Mouse (Mus musculus): ENCODE results near the gene Gm19426.
"Not testable (repeated sequence)": the region's sequence is repeated elsewhere in the genome, so short reads cannot be mapped to it uniquely, and the experiment has no call there.

Gene Gm19426

DNA sequence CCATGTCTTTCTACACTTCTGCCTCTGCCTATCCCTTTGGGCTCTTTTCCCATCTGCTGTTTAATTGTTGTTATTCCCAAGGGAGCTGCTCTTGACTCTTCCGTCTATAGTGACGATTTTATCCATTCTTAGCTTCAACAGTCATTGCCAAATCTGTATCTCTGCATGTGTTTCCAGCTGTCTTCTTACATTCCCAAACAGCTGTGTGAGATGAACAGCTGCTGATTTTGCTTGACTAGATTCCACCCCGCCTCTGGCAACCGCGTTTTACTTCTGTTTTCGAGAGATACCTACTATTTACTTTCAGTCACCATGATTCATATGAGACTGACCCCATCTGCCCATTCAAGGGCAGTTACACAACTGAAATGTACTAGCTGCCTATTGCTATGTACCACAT, 6.7 kb upstream of the Gm19426 start:
- DNase-seq (ENCODE audit: low read depth): no peak

DNA sequence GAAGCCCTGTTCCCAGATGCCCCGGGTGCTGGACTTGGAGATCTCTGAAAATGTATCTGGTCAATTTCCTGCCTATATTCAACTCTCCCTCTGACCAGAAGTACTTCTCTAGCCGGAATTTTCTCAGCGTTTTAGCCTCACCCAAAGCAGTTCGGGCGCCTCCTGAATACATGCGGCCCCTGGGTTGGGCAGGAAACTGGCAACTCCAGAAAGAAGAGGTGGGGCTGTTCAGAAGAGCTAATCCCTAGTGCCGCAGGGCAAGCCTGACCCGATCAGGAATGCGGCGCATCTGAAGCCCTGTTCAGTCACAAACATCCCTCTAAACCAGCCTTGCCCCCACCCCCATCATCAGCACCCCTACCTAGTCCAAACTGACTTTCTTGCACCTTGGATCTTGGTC, 671 bp upstream of the Gm19426 start:
- DNase-seq (ENCODE audit: low read depth): no peak

DNA sequence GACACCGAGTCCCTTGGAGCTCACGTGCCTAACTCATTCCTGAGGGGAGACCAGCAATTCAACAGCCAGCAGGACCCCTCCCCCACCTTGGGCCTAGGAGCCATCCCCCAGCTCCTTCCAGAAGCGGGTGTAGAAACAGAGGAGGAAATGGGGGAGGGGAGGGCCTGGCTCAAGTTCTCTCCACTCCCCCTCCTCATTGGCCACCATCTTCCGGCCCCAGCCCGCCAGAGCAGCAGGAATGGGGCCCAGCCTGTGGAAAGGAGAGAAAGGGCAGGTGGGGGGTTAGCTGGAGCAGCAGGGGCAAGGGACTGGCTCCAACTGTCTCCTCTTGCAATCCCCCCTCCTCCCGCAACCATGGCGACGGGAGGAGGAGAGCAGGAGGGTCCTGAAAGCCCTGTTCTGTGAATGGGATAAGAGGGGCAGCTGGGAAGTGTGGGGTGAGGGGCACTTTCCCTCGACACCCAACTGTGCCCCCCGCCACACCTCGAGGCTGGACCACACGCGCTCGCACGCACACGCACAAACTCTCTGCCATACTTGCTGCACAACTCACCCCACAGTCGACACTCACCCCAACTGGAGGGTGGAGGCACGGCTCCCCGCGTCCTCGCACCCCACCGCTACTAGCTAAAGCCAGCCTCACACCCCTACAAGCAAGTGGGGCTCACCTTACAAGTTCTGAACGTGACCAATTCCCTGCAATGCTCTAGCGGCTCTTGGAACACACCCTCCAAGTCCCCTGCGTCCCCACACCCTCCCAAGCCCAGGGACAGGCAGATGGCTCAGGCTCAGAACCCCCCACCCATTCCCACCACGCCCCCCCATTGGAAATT, 788 bp downstream of the Gm19426 start:
- DNase-seq (ENCODE audit: low read depth): no peak

DNA sequence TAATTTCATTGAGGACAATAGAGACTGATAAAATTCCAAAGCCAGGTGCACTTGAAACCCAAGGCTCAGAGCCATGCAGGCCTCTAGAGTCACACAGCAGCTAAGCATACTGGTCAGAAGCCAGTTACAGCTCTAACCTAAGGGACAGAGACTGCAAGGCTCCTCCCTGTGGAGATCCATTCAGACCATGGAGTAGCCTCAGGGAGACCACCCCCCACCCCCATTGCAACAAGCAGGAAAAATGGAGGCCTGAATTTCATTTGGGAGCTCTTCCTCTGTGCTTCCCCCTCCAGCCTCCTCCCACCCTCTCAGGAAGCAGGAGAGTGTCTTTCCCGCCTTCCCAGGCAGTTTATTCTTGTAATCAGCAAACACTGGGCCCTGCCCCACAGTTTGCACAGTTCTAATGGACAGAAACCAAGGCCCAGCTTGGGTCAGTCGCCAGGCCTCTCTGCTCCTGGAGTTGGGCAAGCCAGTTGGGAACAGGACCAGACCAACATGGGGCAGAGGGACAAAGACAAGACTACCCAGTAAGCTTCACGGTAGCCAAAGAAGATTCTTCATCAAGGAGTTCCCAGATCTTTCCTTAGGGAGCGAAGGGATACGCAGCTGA, 1.5 kb downstream of the Gm19426 start:
- DNase-seq (ENCODE audit: low read depth): no peak

DNA sequence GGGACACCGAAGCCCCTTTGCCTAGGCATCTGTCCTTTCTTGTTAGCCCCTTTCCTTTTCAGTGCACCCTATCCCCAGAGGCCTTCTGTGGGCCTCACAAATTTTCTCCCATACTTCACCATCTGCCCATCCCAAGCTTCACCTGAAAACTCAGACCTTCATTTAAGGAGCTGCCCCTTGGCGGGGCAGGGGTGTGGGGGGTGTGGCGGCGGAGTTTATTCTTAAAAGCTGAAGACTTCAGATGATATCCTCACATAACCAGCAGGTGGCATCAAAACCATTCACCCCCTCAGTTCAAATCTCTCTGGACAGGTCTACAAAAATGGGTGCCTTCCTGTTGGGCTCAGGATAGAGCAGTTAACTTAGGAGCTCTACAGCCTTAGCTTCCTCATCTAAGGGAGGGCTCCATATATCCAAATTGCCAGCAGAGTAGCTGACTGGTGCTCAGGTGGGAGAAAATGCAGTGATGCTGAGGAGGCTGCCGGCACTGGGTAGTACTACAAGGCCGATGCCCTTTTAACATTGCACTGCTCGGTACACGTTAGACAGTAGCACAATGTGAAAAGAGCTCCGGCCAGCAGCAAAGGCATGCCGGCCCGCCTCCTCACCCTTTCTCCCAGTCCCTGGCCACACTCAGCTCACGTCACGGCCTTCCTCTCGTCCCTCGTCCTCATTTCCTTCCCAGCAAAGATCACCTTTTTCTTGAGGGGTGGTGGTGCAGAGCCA, 2.7 kb downstream of the Gm19426 start:
- DNase-seq (ENCODE audit: low read depth): no peak

DNA sequence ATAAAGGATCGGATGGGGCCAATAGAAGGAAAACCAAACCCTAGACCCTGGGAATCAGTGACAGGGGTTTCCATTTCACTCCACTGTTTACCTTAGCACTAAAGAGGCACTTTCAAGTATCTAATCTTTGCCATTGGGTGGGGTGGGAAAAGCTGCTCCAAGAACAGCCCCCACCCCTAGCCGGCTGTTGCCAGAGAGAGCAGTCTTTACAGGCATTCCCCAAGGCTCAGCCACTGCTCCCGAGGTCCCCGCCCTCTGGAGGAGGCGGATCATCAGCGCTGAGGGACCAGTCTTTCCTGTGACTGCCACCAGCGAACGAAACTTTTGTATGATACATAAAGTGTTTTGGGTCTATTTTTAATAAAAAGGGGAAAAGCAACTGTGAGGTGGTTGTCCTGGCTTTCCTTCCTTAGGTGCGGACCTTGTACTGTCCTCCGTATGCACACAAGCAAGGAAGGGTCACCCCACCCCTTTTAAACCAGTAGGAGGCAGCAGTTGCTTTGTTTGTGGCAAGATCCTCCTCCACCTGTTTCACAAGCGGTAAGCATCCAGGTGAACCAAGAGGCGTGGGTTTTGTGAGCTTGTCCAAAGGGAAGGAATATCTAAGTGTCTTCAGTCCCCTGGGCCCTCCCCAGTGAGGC, 5.1 kb downstream of the Gm19426 start:
- no peak for DNase-seq (ENCODE audit: low read depth)

DNA sequence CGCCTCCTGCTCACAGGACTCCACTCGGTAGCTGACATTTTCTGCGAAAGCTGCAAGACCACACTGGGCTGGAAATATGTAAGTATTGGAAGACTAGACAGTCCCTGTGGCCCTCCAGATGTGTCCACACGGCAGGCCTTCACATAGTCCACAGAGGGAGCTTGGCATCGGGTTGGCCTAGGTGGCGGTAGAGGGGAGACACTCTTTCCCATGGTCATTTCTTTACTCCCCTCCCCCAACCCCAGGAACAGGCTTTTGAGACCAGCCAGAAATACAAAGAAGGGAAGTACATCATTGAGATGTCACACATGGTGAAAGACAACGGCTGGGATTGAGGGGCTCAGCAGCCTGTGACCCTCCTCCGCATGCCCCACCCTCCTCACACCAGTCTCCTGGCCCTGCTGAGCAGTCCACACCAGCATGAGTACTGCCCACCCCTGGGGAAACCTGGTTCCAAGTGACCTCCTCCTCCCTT, 6.0 kb downstream of the Gm19426 start:
- no peak for DNase-seq (ENCODE audit: low read depth)

DNA sequence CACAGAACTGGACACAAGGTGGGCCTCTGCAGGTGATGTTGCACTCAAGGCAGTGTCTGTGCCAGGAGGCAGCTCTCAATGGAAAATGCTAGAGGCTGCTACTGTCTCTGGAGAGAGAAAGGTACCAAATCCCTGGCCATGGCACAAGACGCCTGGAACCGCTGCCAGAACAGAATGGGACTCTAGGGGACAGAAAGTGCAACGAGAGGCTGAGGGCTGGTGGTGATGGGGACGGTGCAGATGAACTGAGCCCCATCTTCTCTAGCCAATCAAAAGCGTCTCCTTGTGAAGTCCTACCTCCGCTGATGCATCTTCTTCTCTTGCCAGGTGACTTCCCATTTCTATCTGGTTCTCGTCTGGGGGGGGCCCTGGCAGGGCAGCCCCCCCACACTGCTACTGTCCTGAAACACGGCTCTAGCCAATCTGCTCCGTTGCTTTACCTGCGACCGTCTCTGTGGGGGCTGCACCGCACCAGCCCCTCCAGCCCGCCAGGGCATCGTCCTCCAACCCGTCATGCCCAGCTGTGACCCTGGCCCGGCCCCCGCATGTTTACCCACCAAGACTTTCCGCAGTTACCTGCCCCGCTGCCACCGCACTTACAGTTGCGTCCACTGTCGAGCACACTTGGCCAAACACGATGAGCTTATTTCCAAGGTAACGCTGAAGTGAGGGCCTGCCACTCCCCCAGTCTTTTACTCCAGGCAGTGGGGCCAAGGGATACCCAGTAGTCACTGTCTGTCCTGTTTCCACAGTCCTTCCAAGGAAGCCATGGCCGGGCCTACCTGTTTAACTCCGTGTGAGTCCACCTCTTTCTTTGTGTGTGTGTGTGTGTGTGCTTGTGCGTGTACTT, 6.9 kb downstream of the Gm19426 start:
- DNase-seq (ENCODE audit: low read depth): no peak

DNA sequence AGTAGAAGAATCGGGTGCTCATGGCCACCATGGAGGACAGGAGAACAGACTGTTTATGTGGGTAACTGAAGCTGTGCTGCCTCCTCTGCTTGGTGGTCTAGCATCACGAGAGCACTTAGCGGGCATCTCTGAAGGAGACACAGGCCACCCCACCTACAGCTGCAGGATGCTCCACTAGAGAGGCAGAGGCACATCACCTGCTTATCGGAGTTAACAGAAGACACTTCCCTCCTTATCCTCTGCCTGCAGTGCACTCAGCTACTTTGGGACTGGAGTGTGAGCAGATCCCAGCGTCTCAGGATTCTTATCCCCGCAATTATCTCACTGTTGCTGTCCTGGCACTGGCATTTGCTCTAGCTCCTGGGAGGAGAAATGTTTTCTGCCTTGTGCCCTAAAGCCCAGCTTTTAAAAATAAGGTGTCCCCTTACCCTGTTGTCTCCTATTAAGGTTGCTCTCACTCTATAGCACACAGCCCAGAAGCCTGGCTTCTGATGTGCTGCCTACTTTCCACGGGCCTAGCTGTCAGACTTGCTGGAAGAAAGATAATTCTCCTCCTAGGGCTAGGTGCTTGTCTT, 8.0 kb downstream of the Gm19426 start:
- DNase-seq (ENCODE audit: low read depth): no peak

DNA sequence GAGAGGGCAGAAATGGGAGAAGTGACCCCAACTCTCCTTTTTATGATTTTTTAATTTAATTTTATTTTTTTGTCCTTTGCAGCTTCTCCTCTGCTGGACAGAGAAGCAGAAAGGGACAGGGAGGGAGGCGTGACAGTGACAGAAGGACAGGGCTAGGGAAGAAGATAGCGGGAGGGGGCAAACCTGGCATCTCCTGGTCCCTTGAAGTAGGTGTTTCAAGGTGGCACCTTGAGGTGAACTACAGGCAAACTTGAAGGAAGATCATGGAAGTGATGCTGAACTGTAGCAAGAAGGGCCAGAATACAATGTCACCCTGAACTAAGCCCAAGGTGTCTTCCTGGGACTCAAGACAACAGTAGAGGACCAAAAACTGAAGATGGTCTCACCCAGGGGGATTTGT, 8.5 kb downstream of the Gm19426 start:
- no peak for DNase-seq (ENCODE audit: low read depth)

DNA sequence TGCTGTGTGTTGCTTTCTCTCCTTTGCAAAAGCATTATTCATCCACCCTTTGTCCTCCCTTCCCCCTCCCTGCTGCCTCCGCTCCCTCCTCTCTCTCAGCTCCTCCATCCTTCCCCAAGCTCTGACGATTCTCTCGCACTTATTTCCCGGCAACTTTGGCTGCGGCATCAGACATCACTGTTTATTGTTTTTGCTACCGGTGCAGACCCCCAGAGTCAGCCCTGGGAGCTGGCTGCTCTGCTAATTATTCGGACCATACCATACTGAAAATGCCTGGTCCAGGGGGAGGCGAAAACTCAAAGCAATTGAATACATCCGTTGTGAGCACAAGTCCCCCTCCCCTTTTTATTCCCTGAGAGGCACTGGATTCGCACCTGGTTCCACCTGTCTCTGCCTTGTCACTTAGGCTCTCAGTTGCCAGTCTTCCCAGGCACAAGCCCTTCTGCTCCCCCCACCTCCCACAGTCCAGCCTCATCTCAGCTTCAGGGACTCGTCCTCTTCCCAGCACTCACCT, 9.0 kb downstream of the Gm19426 start:
- DNase-seq (ENCODE audit: low read depth): no peak

DNA sequence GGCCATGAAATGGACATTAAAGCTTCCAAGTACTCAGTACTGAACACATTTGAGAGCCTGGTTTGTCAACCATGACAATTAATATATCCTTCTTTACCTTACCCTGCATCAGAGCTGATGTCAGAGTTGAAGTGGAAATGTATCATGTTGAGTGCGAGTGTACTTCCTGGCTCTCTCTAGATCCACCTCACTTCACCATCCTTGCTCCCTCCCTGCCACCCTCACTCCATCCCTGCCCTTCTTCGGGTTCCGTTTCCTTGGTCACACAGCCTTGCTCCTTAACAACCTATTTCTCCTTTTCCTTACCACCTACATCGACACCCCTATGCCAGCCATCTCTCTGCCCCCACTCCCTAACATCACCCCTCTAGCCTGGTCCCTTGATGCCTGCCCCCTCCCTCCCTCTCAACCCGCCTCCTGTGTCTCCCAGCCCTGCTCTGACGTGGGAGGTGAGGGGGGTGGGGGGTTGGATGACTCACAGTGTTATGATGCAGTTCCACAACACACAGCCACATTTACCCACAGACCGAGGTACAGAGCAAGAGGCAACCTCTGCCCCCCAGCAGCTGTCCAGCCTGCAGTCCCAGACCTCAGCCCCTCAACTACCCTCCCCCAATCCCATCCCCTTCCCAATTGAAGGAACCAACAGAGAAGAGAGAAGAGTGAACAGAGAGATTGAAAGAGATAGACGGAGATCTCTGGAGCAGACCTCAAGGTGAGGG, 9.7 kb downstream of the Gm19426 start, which contains the start of gene Ypel4:
Gene Ypel4, plus strand, starts transcription at position 480 of the 722 bp plus-strand sequence.
- no peak for DNase-seq (ENCODE audit: low read depth)

DNA sequence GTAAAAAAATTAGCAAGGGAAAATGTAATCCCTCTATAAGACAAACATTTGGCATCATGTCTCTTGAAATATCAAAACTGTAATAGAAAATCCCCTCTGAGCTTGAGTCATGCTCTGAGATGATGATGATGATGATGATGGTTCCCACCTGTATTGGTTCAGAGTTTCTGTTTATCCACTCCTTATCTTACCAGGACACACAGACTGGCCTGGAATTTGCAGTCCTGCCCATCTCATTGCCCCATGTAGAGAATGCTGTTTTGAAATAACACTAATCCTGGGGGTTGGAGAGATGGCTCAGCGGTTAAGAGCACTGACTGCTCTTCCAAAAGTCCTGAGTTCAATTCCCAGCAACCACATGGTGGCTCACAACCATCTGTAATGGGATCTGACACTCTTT, 11.1 kb downstream of the Gm19426 start:
- no peak for DNase-seq (ENCODE audit: low read depth)

DNA sequence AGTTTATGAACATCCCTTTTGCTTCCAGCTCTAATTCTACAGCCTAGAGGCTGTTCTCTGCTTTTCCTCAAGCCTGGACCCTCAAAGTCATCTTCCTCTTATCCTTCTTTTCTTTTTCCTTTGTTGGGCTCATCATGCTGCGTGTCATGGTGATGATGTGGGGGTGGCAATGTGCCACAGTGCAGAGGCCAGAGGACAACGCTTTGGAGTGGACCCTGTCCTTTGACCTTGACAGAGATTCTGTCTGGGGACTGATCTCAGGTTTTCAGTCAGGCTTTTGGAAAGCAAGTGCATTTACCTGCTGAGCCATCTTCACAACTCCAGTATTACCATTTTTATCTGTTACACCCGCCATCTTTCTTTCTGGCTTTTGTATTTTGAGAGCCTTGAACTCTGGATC, 12.2 kb downstream of the Gm19426 start:
- no peak for DNase-seq (ENCODE audit: low read depth)

DNA sequence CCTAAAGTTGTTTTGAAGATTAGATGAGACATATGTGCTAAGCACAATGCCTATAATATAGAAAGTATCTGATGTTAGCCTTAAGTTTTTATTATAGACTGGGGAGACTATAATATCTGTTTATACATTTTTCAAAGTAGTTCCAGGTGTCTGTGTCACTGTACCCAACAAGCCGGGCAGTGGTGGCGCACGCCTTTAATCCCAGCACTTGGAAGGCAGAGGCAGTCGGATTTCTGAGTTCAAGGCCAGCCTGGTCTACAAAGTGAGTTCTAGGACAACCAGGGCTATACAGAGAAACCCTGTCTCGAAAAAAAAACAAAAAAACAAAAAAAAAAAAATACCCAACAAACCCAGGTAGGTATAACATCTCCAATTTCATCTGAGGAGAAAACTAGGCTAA, 15.3 kb downstream of the Gm19426 start:
- not testable (repeated sequence) for DNase-seq (ENCODE audit: low read depth)

DNA sequence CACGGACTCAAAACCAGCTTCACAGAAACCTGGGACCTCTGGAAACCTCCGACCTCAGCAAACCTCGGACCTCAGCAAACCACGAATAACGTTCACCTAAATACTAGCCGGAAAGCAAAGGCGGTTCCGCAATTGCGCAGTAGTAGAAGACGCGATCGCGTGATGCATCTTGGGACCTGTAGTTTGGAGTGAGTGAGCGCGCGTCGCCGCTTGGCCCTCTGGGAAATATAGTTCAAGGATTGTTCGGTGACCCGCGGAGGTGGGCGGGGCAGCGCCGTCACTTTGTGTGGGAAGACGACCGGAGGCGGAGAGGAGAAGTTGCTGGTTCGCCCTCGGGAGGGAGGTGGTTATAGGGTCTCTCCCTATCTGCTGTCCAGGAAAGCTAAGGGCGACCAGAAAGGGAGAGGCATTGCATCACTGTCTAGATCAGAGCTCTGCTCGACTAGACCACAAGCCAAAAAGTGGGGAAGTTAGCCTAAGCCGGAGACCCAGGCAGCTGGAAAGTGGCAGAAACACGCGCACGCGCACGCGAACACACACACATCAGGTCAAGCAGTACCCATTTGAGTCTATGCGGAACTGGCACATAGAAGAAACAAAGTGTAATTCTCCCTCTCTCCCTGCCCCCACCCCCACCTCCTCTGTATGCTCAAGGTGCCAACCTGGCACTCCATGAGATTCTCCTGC, 16.1 kb downstream of the Gm19426 start, which contains the start of gene Clp1:
Gene Clp1, minus strand, starts transcription at position 179 of the 687 bp plus-strand sequence.
- peak; percentile 95 for DNase-seq (ENCODE audit: low read depth)

DNA sequence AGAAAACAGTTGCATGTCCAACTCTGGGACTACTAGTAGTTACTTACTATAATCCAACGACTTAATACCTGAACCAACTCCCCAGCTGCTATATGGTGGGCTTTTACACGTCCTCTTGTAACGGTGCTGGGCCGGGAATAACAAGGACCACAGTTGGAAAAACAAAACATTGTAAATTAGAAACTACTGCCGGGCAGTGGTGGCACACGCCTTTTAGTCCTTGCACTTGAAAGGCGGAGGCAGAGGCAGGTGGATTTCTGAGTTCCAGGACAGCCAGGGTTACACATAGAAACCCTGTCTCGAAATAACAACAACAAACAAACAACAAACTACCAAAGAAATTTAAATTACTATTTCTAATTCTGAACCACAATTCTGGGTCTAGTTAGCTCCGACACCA, 16.7 kb downstream of the Gm19426 start:
- DNase-seq (ENCODE audit: low read depth): no peak

DNA sequence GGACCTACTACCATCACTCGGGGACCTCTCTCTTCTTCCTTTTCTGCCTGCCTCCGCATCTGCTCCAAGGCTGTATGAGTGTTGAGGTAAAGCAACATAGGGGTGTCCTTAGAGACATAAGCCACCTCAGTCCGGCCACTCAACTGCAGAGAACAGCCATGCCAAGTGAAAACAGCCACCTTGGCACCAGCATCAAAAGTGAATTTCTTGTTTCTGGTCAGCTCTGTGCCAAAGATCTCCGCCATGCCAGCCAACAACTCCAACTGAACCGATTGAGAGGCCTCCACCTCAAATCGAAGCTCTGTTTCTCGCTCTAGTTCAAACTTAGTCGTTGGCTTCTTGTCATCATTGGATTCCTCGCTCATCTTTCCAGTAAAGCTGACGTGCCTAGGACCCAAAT, 17.7 kb downstream of the Gm19426 start:
- DNase-seq (ENCODE audit: low read depth): no peak

DNA sequence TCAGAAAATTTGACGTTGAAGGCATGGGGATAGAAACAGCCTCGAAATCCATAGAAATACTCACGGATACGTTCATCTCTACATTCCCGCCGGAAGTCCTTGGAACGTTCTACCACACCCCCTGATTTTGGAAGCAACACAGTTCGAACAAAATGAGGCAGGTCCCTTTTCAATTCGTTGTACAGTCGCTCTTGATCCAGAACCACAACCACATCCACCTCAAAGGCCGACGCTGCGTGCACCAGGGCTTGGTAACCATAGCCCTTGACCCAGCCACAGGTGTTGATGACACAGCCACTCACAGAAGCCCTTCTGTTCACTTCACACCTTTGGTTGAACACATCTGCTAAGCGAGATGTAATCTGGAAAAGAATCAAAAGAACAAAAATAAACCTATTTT, 19.6 kb downstream of the Gm19426 start:
- DNase-seq (ENCODE audit: low read depth): no peak

Measured in fibroblast of lung, adult 2 months (primary cell).